Mouse (Mus musculus): ENCODE results near the gene H2al2a.

DNA sequence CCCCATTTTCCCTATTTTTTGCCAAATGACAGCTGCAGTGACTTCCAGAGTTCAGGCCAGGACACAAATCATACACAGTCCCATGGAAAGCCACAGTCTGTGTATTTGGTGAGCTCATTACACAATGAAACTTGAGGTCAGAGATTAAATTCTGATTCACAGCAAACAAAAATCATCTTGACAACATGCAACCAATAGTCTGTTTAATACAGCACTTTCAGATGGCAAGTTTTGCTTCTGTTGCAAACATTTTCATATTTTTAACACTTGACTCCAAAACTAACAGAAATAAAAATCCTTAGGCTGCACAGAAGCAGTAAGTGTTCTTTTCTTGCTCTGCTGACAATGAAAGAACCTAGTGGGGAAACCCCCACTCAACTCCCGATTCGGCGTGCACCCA lies 12.0 kb downstream of the H2al2a start:
- TF ChIP-seq CTCF (IDR thresholded peaks at IDR 0.05; ENCODE audit: low read depth) (no peak), EP300 (IDR thresholded peaks at IDR 0.05; ENCODE audit: low read depth) (no peak)
